Mouse (Mus musculus) left cerebral cortex, postnatal 10 days (tissue): ENCODE measurements around the gene Gm33815. TPM values are rescaled to one million over a fixed set of nuclear protein-coding genes. Genes with fewer than 3 reads are reported as not detected.
"Not testable (repeated sequence)": the region's sequence is repeated elsewhere in the genome, so short reads cannot be mapped to it uniquely, and the experiment has no call there.

ENCODE experiments used
- DNase-seq, 2 experiments: peaks; one replicate each; pipeline ENCODE4 v3.0.0; 2021 to 2022; ENCODE audit warnings: low spot score in 2 of 2, mixed read lengths in 1 of 2; ENCODE audit errors: extremely low spot score in 1 of 2
- intact Hi-C: fragments of 180-260 bp; cut with DNase I; formaldehyde crosslinking; loops from one replicate; pipeline ENCODE4 v1.15.1; 2025
- total RNA-seq, 2 experiments: library from RNA; stranded (reverse); gene quantifications; 2 replicates each; pipeline ENCODE4 v1.2.3; 2021

Gm33815 gene
- total RNA-seq: not detected

DNA sequence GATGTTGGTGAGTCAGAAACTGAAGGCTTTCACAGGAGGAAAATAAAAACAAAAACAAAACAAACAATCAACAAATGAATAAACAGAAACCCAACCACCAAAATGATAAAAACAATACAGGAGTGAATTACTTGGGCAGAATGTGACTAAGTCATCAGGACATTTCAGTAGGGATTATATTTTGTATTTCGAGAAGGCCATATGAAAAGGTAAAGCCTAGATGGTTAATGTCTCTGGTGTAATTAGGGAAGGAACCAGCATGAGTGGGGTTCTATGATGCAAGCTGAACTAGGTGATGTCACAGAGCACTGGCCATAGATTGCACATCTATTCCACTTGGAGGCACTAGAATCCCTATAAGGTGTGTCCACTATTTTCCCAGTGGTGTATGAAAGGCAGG is at the start of gene Gm33815:
Gm33815 (plus strand) TSS at position 301 of the 400 bp plus-strand sequence.
- intact Hi-C loops: not testable (repeated sequence)

More for the DNA sequence above, at the start of gene Gm33815:
- not testable (repeated sequence) for DNase-seq
